Mouse (Mus musculus) limb, embryonic 10.5 days (tissue): ENCODE measurements around the gene Hist2h2ac. TPM values are rescaled to one million over a fixed set of nuclear protein-coding genes. Genes with fewer than 3 reads are reported as not detected.
"Not testable (repeated sequence)": the region's sequence is repeated elsewhere in the genome, so short reads cannot be mapped to it uniquely, and the experiment has no call there.

Experiments used
- DNase-seq: peaks from one replicate; pipeline ENCODE4 v3.0.0-alpha.2; 2017; ENCODE audit warnings: low spot score
- H3K27ac ChIP-seq: fragments of 300-500 bp; sonication (generic); 2 replicates; pipeline ENCODE4 v1.5.1; 2016; ENCODE audit warnings: mild to moderate bottlenecking
- H3K27me3 ChIP-seq: fragments of 300-500 bp; sonication (generic); 2 replicates; pipeline ENCODE4 v1.6.1; 2016; ENCODE audit warnings: low read depth, mild to moderate bottlenecking; ENCODE audit not compliant: poor library complexity, severe bottlenecking
- H3K36me3 ChIP-seq: fragments of 300-500 bp; sonication (generic); 2 replicates; pipeline ENCODE4 v1.6.1; 2016; ENCODE audit warnings: mild to moderate bottlenecking, moderate library complexity
- H3K4me1 ChIP-seq: fragments of 300-500 bp; sonication (generic); 2 replicates; pipeline ENCODE4 v1.6.1; 2016
- H3K4me3 ChIP-seq: fragments of 300-500 bp; sonication (generic); 2 replicates; pipeline ENCODE4 v1.5.1; 2016; ENCODE audit warnings: mild to moderate bottlenecking, moderate library complexity
- H3K9me3 ChIP-seq: fragments of 300-500 bp; sonication (generic); replicated peaks from 2 replicates; pipeline ENCODE4 v1.6.1; 2016; ENCODE audit warnings: mild to moderate bottlenecking
- WGBS: fragments of 180-500 bp; shearing (Covaris S2); methylation state at CpG from one replicate; pipeline ENCODE4 v1.1.7; 2016; 5-methylcytosine and 5-hydroxymethylcytosine counted together
- polyA plus RNA-seq: library from polyadenylated mRNA; unstranded; fragments of >200 nt; fragmentation: Nextera tagmentation; extraction: Ambion mirVana; gene quantifications from 2 replicates; pipeline ENCODE4 v1.2.1, GENCODE M21; 2016

Gene Hist2h2ac
- polyA plus RNA-seq, 1 experiment from 2014 or later, result 11.7 TPM

DNA sequence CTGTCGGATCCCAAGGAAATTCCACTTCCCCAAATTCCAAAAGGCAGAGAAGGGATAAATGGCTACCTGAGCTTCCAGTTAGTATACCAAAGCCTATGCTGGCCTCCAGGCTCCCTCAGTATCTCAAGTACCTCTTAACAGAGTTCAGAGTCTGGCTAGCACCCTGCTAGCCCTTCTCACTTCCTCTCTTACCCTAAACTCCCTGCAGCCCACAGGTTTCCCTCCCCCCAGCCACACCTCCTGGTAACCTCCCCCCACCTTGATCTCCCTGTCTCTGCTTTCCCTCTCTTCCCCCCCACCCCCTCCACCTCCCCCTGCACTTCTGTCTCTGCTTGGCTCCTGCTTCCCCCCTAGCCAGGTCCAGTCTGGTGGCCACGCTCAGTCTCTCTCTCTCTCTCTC lies 20.9 kb downstream of the Hist2h2ac start:
- no peaks in the 10 kb centered on the region for H3K9me3 ChIP-seq
- WGBS, result 62% methylated on average over 2 of the region's 2 CpGs
- DNase-seq, result no peak
- H3K4me3 ChIP-seq, result no peak overlapping the region
- H3K27ac ChIP-seq, result no peak overlapping the region
- peaks cover 10% of the 10 kb centered on the region for H3K36me3 ChIP-seq
- H3K27me3 ChIP-seq, result no peaks in the 10 kb centered on the region
- peaks cover 21% of the 10 kb centered on the region for H3K4me1 ChIP-seq

DNA sequence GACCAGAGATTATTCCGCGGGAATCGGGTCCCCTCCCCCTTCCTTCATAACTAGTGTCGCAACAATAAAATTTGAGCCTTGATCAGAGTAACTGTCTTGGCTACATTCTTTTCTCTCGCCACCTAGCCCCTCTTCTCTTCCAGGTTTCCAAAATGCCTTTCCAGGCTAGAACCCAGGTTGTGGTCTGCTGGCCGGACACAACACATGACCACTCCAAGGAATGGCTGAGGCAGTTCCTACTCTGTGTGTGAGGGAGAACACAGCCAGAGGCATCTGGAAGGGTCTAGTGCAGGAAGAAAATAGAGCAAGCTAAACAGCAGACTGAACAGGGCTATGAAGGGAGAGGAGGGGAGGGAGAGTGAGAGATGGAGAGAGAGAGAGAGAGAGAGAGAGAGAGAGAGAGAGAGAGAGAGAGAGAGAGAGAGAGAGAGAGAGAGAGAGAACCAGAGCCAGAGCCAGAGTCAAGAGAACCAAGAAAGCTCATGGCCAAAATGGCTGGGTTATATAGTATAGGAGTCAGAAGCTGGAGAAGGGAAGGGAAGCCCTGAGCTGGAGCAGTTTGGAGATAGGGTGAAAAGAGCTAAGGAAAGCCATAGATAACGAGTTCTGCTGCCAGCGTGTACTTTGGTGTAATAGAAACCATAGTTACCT lies 22.0 kb downstream of the Hist2h2ac start:
- Histone ChIP-seq H3K4me1 (peaks cover 22% of the 10 kb centered on the region), H3K4me3 (peak overlapping the region; percentile 13; the same call in 1 of the 2 replicates)
- not testable (repeated sequence) for DNase-seq, H3K27me3 ChIP-seq, H3K36me3 ChIP-seq, H3K9me3 ChIP-seq, H3K27ac ChIP-seq
- 24% methylated on average over 7 of the region's 8 CpGs for WGBS

DNA sequence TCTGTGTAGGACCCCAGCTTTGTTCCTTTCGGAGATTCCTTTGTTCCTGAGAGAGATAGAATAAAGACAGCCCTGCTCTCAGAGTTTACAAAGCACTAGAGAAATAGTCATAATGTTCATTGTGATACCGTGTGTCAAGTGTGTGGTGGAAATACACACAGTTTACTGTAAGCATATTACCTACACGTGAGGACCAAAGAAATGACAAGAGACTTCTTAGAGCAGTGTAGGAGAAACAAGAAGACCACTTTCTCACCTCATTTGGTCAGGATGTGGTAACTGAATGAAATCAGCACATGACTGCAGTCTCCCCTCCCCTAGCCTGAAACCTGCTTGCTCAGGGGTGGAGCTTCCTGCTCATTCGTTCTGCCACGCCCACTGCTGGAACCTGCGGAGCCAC lies 22.5 kb downstream of the Hist2h2ac start:
- peaks cover 13% of the 10 kb centered on the region for H3K36me3 ChIP-seq
- no peak for DNase-seq
- H3K9me3 ChIP-seq, result no peaks in the 10 kb centered on the region
- peak overlapping the region; percentile 66 for H3K4me3 ChIP-seq
- H3K27ac ChIP-seq, result peak overlapping the region; percentile 98
- no peaks in the 10 kb centered on the region for H3K27me3 ChIP-seq
- H3K4me1 ChIP-seq, result peaks cover 27% of the 10 kb centered on the region
- 6% methylated on average over 6 of the region's 6 CpGs for WGBS

DNA sequence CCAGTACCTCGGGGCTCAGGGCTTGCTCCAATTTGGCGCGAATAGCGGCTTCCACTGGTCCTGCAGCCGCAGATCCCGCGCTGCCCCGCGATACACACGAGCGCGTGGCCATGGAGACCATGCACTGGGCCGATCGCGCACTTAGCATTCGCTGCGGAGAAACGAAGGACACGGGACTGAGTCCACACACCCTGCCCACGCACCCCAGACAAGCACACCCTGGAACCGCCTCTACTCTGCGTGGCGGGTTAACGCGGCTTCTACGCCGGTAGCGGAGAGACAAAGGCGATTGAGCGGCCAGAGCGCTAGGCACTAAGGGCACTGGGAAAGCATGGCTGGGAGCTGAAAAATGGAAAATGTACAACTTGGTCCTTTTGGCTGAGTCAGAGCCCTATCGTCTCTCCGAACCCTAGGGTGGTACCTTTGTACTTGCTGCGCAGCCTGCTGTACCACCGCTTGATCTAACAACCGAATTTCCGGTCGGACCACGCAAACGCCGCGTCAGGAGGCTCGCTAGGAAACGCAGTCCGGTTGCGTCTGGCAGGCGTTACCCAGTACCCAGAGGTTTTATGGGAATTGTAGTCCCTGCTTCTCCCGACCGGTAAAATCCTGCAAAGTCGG lies 23.4 kb downstream of the Hist2h2ac start:
- WGBS, result under 1% methylated on average over 50 of the region's 50 CpGs
- peak; percentile 88 for DNase-seq
- H3K4me3 ChIP-seq, result peak overlapping the region; percentile 66
- H3K27ac ChIP-seq, result peak overlapping the region; percentile 98
- H3K4me1 ChIP-seq, result peaks cover 37% of the 10 kb centered on the region
- no peaks in the 10 kb centered on the region for H3K27me3 ChIP-seq
- H3K9me3 ChIP-seq, result no peaks in the 10 kb centered on the region
- peaks cover 13% of the 10 kb centered on the region for H3K36me3 ChIP-seq

DNA sequence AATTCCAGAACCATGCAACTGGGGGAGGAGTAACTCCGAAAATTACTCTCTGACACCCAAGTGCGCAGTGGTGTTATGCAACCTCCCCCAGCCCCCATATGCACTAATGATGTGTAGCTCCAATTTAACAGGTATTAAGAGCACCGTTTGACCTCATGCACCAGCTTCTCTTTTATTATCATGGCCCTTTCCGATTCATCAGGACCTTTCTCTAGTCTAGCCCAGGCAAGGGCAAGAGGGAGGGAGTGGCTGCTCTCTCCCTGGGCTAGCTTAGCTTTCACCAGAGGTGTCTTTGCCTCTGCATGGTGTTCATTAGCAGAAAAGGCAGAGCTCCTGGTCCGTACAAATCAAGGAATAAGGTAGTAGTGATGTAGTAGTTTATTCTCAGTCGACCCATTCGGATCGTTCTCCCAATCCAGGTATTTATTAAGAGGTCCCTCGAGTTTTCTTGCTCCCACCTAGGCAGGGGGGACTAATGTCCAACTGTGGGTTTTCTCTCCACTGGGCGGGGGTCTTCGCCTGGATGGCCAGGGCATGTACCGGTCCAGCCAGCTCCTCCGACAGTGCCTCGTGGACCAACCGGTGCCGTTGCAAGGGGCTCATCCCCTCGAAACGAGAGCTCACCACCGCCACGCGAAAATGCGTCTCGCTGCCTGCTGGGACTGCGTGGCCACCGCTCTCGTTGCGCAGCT lies 24.1 kb downstream of the Hist2h2ac start:
- Histone ChIP-seq H3K4me1 (peaks cover 38% of the 10 kb centered on the region), H3K9me3 (no peaks in the 10 kb centered on the region), H3K27ac (peak overlapping the region; percentile 98), H3K36me3 (peaks cover 13% of the 10 kb centered on the region), H3K4me3 (peak overlapping the region; percentile 66), H3K27me3 (no peaks in the 10 kb centered on the region)
- no peak for DNase-seq
- WGBS, result 23% methylated on average over 27 of the region's 27 CpGs

DNA sequence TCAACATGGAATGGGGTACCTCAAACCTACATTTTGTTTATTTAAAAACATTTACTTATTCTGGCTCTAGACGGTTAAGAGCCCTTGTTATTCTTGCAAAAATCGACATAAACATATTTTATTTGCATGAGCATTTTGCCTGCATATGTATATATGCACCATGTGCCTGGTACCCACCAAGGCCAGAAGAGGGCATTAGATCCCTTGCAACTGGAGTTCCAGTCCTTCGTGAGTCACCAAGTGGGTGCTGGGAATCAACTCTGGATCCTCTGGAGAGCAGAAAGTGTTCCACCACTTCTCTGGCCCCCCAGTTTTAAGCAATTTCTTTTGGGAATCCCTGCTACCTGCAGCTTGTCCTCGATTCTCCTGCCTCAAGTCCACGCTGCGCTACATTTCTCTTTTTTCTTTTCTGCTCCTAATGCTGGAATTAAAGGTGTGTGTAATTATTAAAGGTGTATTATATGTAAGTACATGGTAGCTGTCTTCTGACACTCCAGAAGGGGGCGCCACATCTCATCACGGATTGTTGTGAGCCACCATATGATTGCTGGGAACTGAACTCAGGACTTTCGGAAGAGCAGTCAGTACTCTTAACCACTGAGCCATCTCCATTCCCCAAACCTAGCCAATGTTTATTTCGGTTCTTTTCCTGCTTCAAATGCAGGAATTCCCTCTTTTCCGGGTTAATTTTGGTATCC lies 24.9 kb downstream of the Hist2h2ac start:
- H3K9me3 ChIP-seq, result no peaks in the 10 kb centered on the region
- H3K27me3 ChIP-seq, result no peaks in the 10 kb centered on the region
- DNase-seq, result no peak
- H3K4me3 ChIP-seq, result peak overlapping the region; percentile 66; the same call in 1 of the 2 replicates
- WGBS, result 90% methylated on average over 11 of the region's 11 CpGs
- peaks cover 38% of the 10 kb centered on the region for H3K4me1 ChIP-seq
- H3K36me3 ChIP-seq, result peaks cover 13% of the 10 kb centered on the region
- H3K27ac ChIP-seq, result no peak overlapping the region

DNA sequence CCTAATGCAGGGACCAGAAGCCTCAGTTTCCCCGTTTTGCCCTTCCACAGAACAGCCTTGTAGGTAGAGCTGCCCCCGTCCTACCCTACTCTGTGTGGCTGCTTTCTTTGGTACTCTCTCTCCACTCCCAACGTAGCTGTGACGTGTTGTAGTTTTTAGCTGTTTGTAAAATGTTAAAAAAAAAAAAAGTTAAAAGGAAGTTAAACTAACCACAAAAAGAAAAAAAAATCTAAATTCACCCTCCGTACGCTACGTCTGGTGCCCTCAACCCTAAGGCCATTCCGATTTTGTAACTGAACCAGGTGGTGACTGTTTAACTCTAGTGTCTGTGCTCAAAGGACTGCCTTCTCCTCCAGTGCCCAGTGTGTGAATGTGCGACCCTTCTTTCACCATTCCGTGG lies 25.7 kb downstream of the Hist2h2ac start:
- no peak overlapping the region for H3K4me3 ChIP-seq
- no peak overlapping the region for H3K27ac ChIP-seq
- no peak for DNase-seq
- H3K9me3 ChIP-seq, result no peaks in the 10 kb centered on the region
- H3K36me3 ChIP-seq, result peaks cover 13% of the 10 kb centered on the region
- no peaks in the 10 kb centered on the region for H3K27me3 ChIP-seq
- 90% methylated on average over 10 of the region's 10 CpGs for WGBS
- H3K4me1 ChIP-seq, result peaks cover 38% of the 10 kb centered on the region

DNA sequence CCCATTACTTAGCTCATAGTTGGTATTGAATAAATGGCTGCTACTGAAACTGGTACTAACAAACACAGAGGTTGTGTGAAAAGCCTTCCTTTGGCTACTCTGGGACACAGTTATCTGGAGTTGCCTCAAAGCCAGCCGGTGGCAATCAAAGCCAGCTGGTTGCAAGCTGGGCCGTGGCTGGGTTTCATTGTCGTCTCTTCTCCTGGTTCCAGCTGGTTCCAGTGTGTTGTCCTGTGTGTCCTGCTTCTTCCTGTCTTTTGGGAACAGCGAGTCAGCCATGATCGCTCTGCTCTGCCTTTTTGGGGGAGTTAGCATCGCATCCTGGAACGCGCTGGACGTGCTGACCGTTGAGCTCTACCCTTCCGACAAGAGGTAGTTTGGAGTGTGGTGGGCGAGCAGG lies 27.7 kb downstream of the Hist2h2ac start:
- 57% methylated on average over 12 of the region's 12 CpGs for WGBS
- no peak overlapping the region for H3K4me3 ChIP-seq
- DNase-seq, result no peak

DNA sequence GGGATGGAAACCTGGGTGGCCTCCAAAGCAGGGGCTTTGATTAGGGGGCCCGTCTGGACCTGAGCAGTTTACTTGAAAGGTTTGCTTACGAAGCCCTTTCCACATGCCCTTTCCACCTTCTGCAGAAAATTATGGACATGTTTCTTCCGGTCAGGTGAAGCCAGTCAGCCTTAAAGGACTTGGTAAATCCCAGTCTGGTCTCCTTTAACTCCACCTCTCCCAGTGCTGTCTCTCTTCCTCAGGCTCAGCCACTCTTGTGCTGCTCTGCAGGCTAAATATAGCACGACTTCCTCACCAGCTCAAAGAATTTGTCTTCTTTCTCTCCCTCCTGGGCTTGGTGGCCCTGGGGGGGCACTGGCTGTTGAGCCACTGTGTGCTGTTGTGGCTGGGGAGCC lies 38.3 kb downstream of the Hist2h2ac start:
- Histone ChIP-seq H3K27me3 (no peaks in the 10 kb centered on the region), H3K36me3 (peaks cover 25% of the 10 kb centered on the region), H3K4me3 (peak overlapping the region; percentile 62), H3K27ac (peak overlapping the region; percentile 59), H3K4me1 (peaks cover 31% of the 10 kb centered on the region), H3K9me3 (no peaks in the 10 kb centered on the region)
- 23% methylated on average over 4 of the region's 4 CpGs for WGBS
- DNase-seq, result no peak

More for the DNA sequence above, 27.7 kb downstream of the Hist2h2ac start:
- Histone ChIP-seq H3K27me3 (no peaks in the 10 kb centered on the region), H3K4me1 (peaks cover 31% of the 10 kb centered on the region), H3K36me3 (peaks cover 17% of the 10 kb centered on the region), H3K9me3 (no peaks in the 10 kb centered on the region), H3K27ac (peak overlapping the region; percentile 66)

DNA sequence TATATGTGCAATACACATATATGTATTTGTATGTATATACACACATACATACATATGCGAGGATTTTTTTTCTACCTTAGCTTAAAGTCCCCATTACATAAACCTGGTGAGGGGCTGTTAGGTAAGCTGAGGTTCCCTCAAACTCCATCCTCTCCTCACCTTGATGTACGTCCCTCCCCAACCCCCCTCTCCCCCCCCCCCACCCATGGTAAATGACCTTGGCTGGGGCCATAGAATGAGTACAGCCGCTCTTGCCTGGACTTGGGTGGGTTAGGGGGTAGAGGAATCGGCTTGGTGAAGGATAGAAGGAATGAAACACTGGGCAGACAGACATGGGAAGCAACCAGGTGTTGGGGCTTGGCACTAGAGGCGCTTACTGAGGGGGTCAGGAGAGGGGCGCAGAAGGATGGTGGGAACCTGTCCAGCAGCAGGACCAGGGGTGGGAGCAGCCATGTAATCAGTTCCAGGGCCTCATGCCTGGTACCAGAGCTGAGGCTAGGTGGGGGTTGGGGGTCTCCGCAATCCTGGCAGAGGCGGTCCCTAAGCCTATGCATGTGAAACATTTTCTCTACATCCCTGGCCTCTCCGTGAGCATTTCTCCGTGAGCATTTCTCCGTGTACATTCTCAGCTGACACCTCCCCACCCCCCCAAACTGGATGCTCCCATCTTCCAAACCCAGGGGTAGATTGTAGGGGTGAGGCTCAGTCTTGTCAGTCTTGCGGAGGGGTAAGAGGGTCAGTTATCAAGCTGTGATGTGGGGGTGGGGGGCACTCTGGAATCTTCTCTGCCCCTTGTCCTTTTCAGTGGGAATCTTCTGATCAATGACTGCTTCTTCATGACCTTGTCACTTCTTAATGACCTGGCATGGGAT lies 38.9 kb downstream of the Hist2h2ac start:
- Histone ChIP-seq H3K4me1 (peaks cover 31% of the 10 kb centered on the region), H3K9me3 (no peaks in the 10 kb centered on the region), H3K27ac (peak overlapping the region; percentile 59), H3K27me3 (no peaks in the 10 kb centered on the region), H3K36me3 (peaks cover 30% of the 10 kb centered on the region), H3K4me3 (peak overlapping the region; percentile 62)
- 39% methylated on average over 12 of the region's 12 CpGs for WGBS
- DNase-seq, result no peak

DNA sequence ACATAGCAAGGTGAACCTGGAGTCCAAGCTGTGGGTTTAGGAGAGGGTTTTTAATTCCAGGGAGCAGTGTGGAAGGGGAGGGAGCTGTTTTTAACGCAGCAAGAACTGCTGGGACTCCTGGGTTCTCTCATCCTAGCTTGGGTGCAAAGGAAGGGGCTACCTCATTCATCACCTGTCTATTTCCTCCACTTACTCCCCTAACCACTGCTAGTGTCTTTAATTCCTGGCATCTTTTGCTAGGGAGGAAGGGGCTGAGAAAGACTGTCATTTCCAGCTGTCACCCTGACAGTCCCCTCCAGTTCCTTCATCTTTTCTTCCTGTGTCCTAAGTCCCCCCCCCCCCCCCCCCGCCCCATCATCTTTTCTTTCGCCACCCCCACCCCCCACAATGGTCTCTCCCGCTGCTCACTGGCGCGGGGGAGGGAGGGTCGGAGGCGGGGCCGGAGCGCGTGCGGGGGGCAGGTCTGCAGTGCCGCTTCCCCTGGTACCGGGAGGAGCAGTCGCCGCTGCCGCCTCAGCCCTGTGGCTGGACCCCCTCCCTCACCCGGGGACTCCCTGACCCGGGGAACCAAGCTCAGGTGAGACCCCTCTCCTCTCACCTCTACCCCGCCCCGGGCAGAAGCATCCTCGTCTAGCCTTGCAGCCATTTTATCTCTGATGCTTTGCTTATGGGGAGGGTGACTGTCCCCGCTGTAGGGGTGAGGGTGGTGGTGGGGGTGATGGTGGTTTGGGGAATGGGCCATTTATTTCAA lies 39.8 kb downstream of the Hist2h2ac start, which contains the start of gene Sv2a:
Gene Sv2a, plus strand, starts transcription at position 425 of the 751 bp plus-strand sequence.
- H3K27me3 ChIP-seq, result no peaks in the 10 kb centered on the region
- H3K9me3 ChIP-seq, result no peaks in the 10 kb centered on the region
- H3K27ac ChIP-seq, result peak within 1 kb of the TSS; percentile 77
- WGBS, result under 1% methylated on average over 21 of the region's 23 CpGs
- peaks cover 31% of the 10 kb centered on the region for H3K4me1 ChIP-seq
- DNase-seq, result peak; percentile 62
- peaks cover 38% of the 10 kb centered on the region for H3K36me3 ChIP-seq
- peak within 1 kb of the TSS; percentile 62 for H3K4me3 ChIP-seq
